Mouse (Mus musculus) kidney, adult 2 months (tissue): Measurements from ENCODE around the gene Mtg2.

Experiments used
- CTCF ChIP-seq: fragments of 200-500 bp; conservative IDR thresholded peaks from 2 replicates; pipeline ENCODE4 v1.5.1; 2011; ENCODE audit warnings: low read depth, mild to moderate bottlenecking, control low read depth, low read length, moderate library complexity, mixed read lengths; ENCODE audit not compliant: insufficient read depth, insufficient read length
- POLR2A ChIP-seq: fragments of 200-500 bp; IDR thresholded peaks from one replicate; pipeline ENCODE4 v1.6.1; 2011; ENCODE audit warnings: low read depth, low read length, control low read depth

- no peak for TF ChIP-seq POLR2A
- no peak for TF ChIP-seq CTCF
Observed at GRCm38 (mm10) chr2:180103978-180104658, 33.7 kb downstream of the Mtg2 start, which contains the start of gene Hrh3.
